Mouse (Mus musculus) liver, adult 2 months (tissue): ENCODE measurements at regions not wholly inside any gene's neighbourhood (a gene's known extent, or its start where the extent isn't known, plus 50 kb on each side); places are given as distances from the start of the nearest gene placed in this dataset.

Experiments
- CTCF ChIP-seq: fragments of 200-500 bp; IDR thresholded peaks from 2 replicates; pipeline ENCODE4 v1.5.1; 2011; ENCODE audit warnings: low read depth, low read length, control low read depth
- POLR2A ChIP-seq: fragments of 200-500 bp; IDR thresholded peaks from 2 replicates; pipeline ENCODE4 v1.6.1; 2011; ENCODE audit warnings: low read length, control low read depth; ENCODE audit not compliant: insufficient read depth; ENCODE audit errors: extremely low read depth

DNA sequence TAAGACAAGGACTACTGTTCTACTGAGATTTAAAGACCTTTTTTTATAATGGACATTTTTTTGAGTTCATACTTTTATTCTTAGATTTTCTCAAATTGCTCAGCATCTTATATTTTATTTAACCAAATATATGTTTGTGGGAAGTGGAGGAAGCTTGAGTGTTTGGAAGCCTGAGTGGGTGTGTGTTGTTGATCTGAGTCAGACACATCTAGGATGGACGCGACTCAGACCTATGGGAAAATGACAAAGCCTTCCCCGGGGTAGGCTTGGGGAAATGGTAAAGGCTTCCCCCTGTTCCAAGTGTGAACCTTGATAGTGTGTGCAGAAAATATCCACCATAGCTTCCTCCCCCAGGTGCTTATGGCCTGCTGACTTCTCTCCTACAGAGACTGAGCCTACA, 283.6 kb upstream of the Prkd1 start:
- TF ChIP-seq CTCF (no peak), POLR2A (no peak)
